Mouse (Mus musculus) lung, embryonic 16.5 days (tissue): Measurements from ENCODE around the gene Gm11634. TPM values are rescaled to one million over a fixed set of nuclear protein-coding genes. Genes with fewer than 3 reads are reported as not detected.
"Not testable (repeated sequence)": the region's sequence is repeated elsewhere in the genome, so short reads cannot be mapped to it uniquely, and the experiment has no call there.

ENCODE experiments used
- ATAC-seq: fragments of 200-750 bp; cut with Nextera tagmentation; 2 replicates; pipeline ENCODE4 v1.8.0; 2017; ENCODE audit warnings: low read depth, mild to moderate bottlenecking, moderate library complexity
- H3K27ac ChIP-seq: fragments of 300-500 bp; sonication (generic); 2 replicates; pipeline ENCODE4 v1.5.1; 2014; ENCODE audit warnings: mild to moderate bottlenecking, control low read depth, low read length
- H3K27me3 ChIP-seq: fragments of 300-500 bp; sonication (generic); 2 replicates; pipeline ENCODE4 v1.6.1; 2014; ENCODE audit warnings: low read depth, low read length, mixed read lengths; ENCODE audit not compliant: control insufficient read depth, insufficient read depth
- H3K36me3 ChIP-seq: fragments of 300-500 bp; sonication (generic); 2 replicates; pipeline ENCODE4 v1.6.1; 2014; ENCODE audit warnings: low read length; ENCODE audit not compliant: control insufficient read depth, insufficient read depth
- H3K4me1 ChIP-seq: fragments of 300-500 bp; sonication (generic); replicated peaks from 2 replicates; pipeline ENCODE4 v1.6.1; 2014; ENCODE audit warnings: low read length, mixed read lengths; ENCODE audit not compliant: control insufficient read depth, insufficient read depth
- H3K4me2 ChIP-seq: fragments of 300-500 bp; sonication (generic); 2 replicates; pipeline ENCODE4 v1.6.1; 2014; ENCODE audit warnings: low read depth, low read length, control low read depth
- H3K4me3 ChIP-seq: fragments of 300-500 bp; sonication (generic); 2 replicates; pipeline ENCODE4 v1.5.1; 2014; ENCODE audit warnings: mild to moderate bottlenecking, low read length, control low read depth
- H3K9ac ChIP-seq: fragments of 300-500 bp; sonication (generic); 2 replicates; pipeline ENCODE4 v1.6.1; 2014; ENCODE audit warnings: low read length, control low read depth
- H3K9me3 ChIP-seq: fragments of 300-500 bp; sonication (generic); 2 replicates; pipeline ENCODE4 v1.6.1; 2016; ENCODE audit warnings: low read length; ENCODE audit not compliant: control insufficient read depth
- WGBS: fragments of 180-500 bp; shearing (Covaris S2); extraction: QIAGEN DNeasy Blood & Tissue Kit; methylation state at CpG from one replicate; pipeline ENCODE4 v1.1.7; 2014; 5-methylcytosine and 5-hydroxymethylcytosine counted together
- polyA plus RNA-seq: library from polyadenylated mRNA; unstranded; fragments of >200 nt; fragmentation: Nextera tagmentation; extraction: Ambion mirVana; gene quantifications from 2 replicates; pipeline ENCODE4 v1.2.1, GENCODE M21; 2015

Gm11634 gene
- polyA plus RNA-seq, 1 experiment from 2014 or later: not detected

DNA sequence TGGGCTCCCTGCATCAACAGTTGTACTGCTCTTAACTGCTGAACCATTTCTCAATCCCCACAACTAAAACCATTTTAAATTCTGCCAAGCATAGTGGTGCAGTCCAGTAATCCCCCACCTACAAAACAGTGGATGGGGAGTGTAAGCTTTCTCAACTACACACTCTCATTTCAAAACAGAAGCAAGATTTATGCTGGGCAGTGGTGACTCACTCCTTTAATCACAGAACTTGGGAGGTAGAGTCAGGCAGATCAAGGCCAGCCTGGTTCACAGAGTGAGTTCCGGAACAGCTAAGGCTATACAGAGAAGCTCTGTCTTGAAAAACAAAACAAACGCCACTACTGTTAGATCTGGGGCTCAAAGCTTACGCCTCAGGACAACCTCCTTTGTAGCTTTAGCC, 19.5 kb upstream of the Gm11634 start:
- H3K36me3 ChIP-seq: no peaks in the 10 kb centered on the region
- 75% methylated on average over 3 of the region's 3 CpGs for WGBS
- no peaks in the 10 kb centered on the region for H3K9me3 ChIP-seq
- no peak overlapping the region for H3K9ac ChIP-seq
- ATAC-seq: no peak
- no peaks in the 10 kb centered on the region for H3K27me3 ChIP-seq
- H3K4me3 ChIP-seq: no peak overlapping the region
- no peak overlapping the region for H3K27ac ChIP-seq
- no peaks in the 10 kb centered on the region; the same call in 1 of the 2 replicates for H3K4me1 ChIP-seq
- no peak overlapping the region for H3K4me2 ChIP-seq

DNA sequence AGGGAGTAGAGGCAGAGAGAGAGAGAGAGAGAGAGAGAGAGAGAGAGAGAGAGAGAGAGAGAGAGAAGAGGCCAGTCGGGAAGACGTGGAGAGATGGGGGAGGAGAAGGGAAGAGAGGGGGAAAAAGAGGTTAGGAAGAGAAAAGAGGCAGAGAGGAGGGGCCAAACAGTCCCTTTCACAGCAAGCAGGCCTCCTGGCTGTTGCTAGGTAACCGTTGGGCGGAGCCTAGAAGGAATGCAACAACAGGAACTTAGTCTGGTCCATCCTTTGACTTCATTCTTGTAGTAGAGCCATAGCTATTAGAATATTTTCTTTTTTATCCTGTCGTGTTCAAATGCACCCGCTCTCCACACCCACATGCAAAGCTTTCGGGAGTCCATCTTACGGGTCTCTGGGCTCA, 18.8 kb upstream of the Gm11634 start:
- Histone ChIP-seq H3K27me3 (no peaks in the 10 kb centered on the region), H3K4me1 (no peaks in the 10 kb centered on the region; the same call in 1 of the 2 replicates), H3K9ac (no peak overlapping the region), H3K4me3 (no peak overlapping the region), H3K9me3 (no peaks in the 10 kb centered on the region), H3K36me3 (no peaks in the 10 kb centered on the region), H3K27ac (no peak overlapping the region), H3K4me2 (peak overlapping the region; percentile 7; the same call in 1 of the 2 replicates)
- 12% methylated on average over 8 of the region's 8 CpGs for WGBS
- peak; percentile 70 for ATAC-seq

- Histone ChIP-seq H3K9ac (no peak overlapping the region), H3K4me3 (no peak overlapping the region), H3K4me1 (no peaks in the 10 kb centered on the region; the same call in 1 of the 2 replicates), H3K27me3 (no peaks in the 10 kb centered on the region), H3K4me2 (no peak overlapping the region), H3K9me3 (no peaks in the 10 kb centered on the region), H3K27ac (no peak overlapping the region), H3K36me3 (no peaks in the 10 kb centered on the region)
- 0 out of 2 replicates have a peak, but pooled peaks have one; percentile 31 for ATAC-seq
- WGBS: 20% methylated on average over 18 of the region's 18 CpGs
Observed at GRCm38 (mm10) chr11:101616948-101617767, 18.1 kb upstream of the Gm11634 start.

- no peaks in the 10 kb centered on the region for H3K27me3 ChIP-seq
- 84% methylated on average over 8 of the region's 8 CpGs for WGBS
- no peaks in the 10 kb centered on the region; the same call in 1 of the 2 replicates for H3K4me1 ChIP-seq
- no peaks in the 10 kb centered on the region for H3K36me3 ChIP-seq
- H3K9me3 ChIP-seq: no peaks in the 10 kb centered on the region
- ATAC-seq: no peak
- no peak overlapping the region for H3K4me2 ChIP-seq
- no peak overlapping the region for H3K27ac ChIP-seq
- no peak overlapping the region for H3K9ac ChIP-seq
- H3K4me3 ChIP-seq: no peak overlapping the region
Observed at GRCm38 (mm10) chr11:101616104-101616503, 17.0 kb upstream of the Gm11634 start.

GRCm38 (mm10) chr11:101615380-101615779, 16.3 kb upstream of the Gm11634 start:
- Histone ChIP-seq H3K27me3 (no peaks in the 10 kb centered on the region), H3K9ac (no peak overlapping the region), H3K9me3 (no peaks in the 10 kb centered on the region), H3K4me2 (no peak overlapping the region), H3K27ac (no peak overlapping the region), H3K36me3 (no peaks in the 10 kb centered on the region), H3K4me1 (no peaks in the 10 kb centered on the region; the same call in 1 of the 2 replicates), H3K4me3 (no peak overlapping the region)
- no peak for ATAC-seq
- 71% methylated on average over 6 of the region's 6 CpGs for WGBS

DNA sequence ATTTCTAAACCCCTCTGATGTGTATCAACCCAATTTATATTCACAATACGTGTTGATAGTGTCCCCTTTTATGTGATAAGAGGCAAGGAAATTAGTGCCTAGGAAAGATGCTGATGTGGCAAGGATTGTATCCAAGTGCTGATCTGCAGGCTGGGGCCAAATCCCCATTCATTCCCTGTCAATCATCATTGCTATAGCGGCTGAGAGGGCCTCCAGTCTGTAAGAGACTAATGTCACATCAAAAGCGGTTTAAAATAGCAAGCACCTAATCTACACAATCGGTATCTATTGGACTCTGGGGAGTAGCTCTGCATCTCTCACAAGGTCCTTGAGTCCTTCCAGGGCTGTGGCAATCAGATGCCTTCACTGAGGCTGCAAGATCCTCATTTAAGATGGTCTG, 15.1 kb upstream of the Gm11634 start:
- no peak overlapping the region for H3K27ac ChIP-seq
- H3K4me3 ChIP-seq: no peak overlapping the region
- 69% methylated on average over 4 of the region's 4 CpGs for WGBS
- no peak overlapping the region for H3K4me2 ChIP-seq
- H3K9ac ChIP-seq: no peak overlapping the region
- no peaks in the 10 kb centered on the region for H3K27me3 ChIP-seq
- no peaks in the 10 kb centered on the region for H3K36me3 ChIP-seq
- H3K4me1 ChIP-seq: no peaks in the 10 kb centered on the region; the same call in 1 of the 2 replicates
- no peaks in the 10 kb centered on the region for H3K9me3 ChIP-seq
- no peak for ATAC-seq

- no peak overlapping the region for H3K4me3 ChIP-seq
- H3K9ac ChIP-seq: no peak overlapping the region
- no peaks in the 10 kb centered on the region for H3K36me3 ChIP-seq
- H3K27me3 ChIP-seq: no peaks in the 10 kb centered on the region
- no peaks in the 10 kb centered on the region; the same call in 1 of the 2 replicates for H3K4me1 ChIP-seq
- ATAC-seq: no peak
- H3K27ac ChIP-seq: no peak overlapping the region
- H3K4me2 ChIP-seq: no peak overlapping the region
- 73% methylated on average over 6 of the region's 6 CpGs for WGBS
- no peaks in the 10 kb centered on the region for H3K9me3 ChIP-seq
Observed at GRCm38 (mm10) chr11:101613596-101613995, 14.5 kb upstream of the Gm11634 start.

- H3K4me3 ChIP-seq: no peak overlapping the region
- no peaks in the 10 kb centered on the region for H3K36me3 ChIP-seq
- WGBS: 15% methylated on average over 11 of the region's 11 CpGs
- no peak overlapping the region for H3K9ac ChIP-seq
- H3K4me1 ChIP-seq: no peaks in the 10 kb centered on the region
- H3K4me2 ChIP-seq: no peak overlapping the region
- H3K27me3 ChIP-seq: no peaks in the 10 kb centered on the region
- H3K27ac ChIP-seq: no peak overlapping the region
- H3K9me3 ChIP-seq: no peaks in the 10 kb centered on the region
- ATAC-seq: peak; percentile 34; the same call in 1 of the 2 replicates
Observed at GRCm38 (mm10) chr11:101610445-101610844, 11.4 kb upstream of the Gm11634 start.

DNA sequence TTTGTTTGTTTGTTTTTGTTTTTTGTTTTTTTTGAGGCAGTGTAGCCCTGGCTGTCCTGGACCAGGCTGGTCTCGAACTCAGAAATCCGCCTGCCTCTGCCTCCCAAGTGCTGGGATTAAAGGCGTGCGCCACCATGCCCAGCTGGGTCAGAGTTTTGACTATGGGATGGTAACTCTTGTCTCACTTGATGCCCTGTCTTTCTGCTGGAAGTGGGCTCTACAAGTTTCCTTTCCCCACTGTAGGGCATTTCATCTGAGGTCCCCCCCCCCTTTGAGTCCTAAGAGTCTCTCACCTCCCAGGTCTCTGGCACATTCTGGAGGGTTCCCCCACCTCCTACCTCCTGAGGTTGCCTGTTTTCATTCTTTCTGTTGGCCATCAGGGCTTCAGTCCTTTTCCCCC, 8.1 kb upstream of the Gm11634 start:
- not testable (repeated sequence) for H3K27ac ChIP-seq, H3K36me3 ChIP-seq, H3K9me3 ChIP-seq, ATAC-seq, H3K4me3 ChIP-seq, H3K27me3 ChIP-seq, H3K4me1 ChIP-seq, H3K4me2 ChIP-seq, H3K9ac ChIP-seq
- 80% methylated on average over 4 of the region's 4 CpGs for WGBS
